Mouse (Mus musculus) heart, embryonic 10.5 days (tissue): ENCODE data around the gene Ndufaf2. TPM values are rescaled to one million over a fixed set of nuclear protein-coding genes. Genes with fewer than 3 reads are reported as not detected.
A peak's percentile ranks its signal among the peaks of the same experiment; 100 is the strongest.

Experiments
- DNase-seq: peaks from one replicate; pipeline ENCODE4 v3.0.0-alpha.2; 2017; ENCODE audit warnings: low spot score
- H3K27ac ChIP-seq: fragments of 300-500 bp; sonication (generic); 2 replicates; pipeline ENCODE4 v1.5.1; 2016; ENCODE audit warnings: mild to moderate bottlenecking
- H3K27me3 ChIP-seq: fragments of 300-500 bp; sonication (generic); 2 replicates; pipeline ENCODE4 v1.6.1; 2016; ENCODE audit warnings: mild to moderate bottlenecking; ENCODE audit not compliant: poor library complexity, insufficient read depth, severe bottlenecking
- H3K36me3 ChIP-seq: fragments of 300-500 bp; sonication (generic); 2 replicates; pipeline ENCODE4 v1.6.1; 2016; ENCODE audit warnings: mild to moderate bottlenecking, moderate library complexity
- H3K4me1 ChIP-seq: fragments of 300-500 bp; sonication (generic); 2 replicates; pipeline ENCODE4 v1.6.1; 2016; ENCODE audit warnings: mild to moderate bottlenecking
- H3K4me3 ChIP-seq: fragments of 300-500 bp; sonication (generic); 2 replicates; pipeline ENCODE4 v1.5.1; 2016; ENCODE audit warnings: mild to moderate bottlenecking, moderate library complexity
- H3K9me3 ChIP-seq: fragments of 300-500 bp; sonication (generic); 2 replicates; pipeline ENCODE4 v1.6.1; 2016; ENCODE audit warnings: mild to moderate bottlenecking, moderate library complexity
- WGBS: fragments of 180-500 bp; shearing (Covaris S2); methylation state at CpG from one replicate; pipeline ENCODE4 v1.1.7; 2016; 5-methylcytosine and 5-hydroxymethylcytosine counted together
- polyA plus RNA-seq: library from polyadenylated mRNA; unstranded; fragments of >200 nt; fragmentation: Nextera tagmentation; extraction: Ambion mirVana; gene quantifications from 2 replicates; pipeline ENCODE4 v1.2.1, GENCODE M21; 2016

Gene Ndufaf2
- polyA plus RNA-seq, result 60.4 and 73.5 TPM in 2 replicates

DNA sequence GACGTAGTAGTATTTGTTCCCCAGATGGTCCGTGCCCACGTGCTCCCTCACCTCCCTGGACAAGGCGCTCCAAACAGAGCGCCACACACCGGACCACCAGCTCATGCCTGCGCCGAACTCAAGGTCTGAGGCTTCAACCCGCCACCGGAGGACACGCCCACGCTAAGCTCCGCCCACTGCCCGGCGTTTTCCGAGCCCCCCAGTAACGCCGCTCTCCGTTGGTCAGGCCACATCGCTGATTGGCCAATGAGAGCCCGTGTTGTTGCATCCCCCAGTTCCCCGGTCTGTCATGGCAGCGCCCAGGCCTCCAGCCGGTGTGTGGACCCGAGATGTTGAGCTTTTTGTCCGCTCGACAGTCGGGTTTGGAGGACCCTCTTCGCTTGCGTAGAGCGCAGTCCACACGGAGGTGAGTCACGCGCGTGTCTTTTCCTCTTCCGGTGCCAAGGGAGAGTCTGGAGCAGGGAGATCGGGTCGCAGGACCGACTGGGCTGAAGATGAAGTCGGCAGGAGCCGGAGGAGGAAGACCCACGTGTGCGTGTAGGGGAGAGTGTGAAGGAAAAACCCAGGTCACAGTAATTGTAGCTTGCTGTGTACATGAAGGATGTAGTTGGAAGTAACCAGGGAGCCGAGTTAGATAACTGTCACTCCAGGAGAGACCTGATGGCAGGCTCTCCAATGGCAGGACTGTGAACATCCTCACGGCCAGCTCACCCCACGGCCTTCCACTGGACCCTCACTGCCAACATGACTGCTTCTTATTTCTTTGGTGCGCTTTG is at the start of gene Ndufaf2, which contains the start of gene Ercc8:
Gene Ndufaf2 (minus strand): TSS at position 159 of the 776 bp plus-strand sequence.
Gene Ercc8 (plus strand): TSS at position 267 of the 776 bp plus-strand sequence.
- under 1% methylated on average over 47 of the region's 47 CpGs for WGBS
- H3K36me3 ChIP-seq, result peaks cover 12% of the 10 kb centered on the region; the same call in 1 of the 2 replicates
- peaks cover 12% of the 10 kb centered on the region; the same call in 1 of the 2 replicates for H3K4me1 ChIP-seq
- H3K27ac ChIP-seq, result peak within 1 kb of the TSS; percentile 86
- H3K4me3 ChIP-seq, result peak within 1 kb of the TSS; percentile 96
- no peaks in the 10 kb centered on the region for H3K9me3 ChIP-seq
- no peaks in the 10 kb centered on the region for H3K27me3 ChIP-seq
- peak; percentile 98 for DNase-seq

DNA sequence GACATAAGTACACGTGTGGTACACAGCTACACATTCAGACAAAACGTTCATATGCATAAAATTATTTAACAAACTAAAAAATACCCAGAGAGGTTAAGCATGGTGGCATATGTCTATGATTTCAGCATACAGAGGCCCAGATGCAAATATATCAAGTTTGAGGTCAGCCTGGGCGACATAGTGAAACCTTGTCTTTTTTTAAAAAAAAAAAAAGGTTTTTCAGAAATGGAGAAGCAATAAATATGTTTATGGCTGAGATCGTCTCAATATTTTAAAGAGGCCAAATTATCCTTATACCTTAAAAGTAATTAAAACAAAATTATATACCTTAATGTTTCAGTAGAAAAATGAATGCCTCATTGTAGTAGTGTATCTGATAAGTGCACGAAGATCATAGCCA is 49.7 kb upstream of the Ndufaf2 start:
- Histone ChIP-seq H3K9me3 (no peaks in the 10 kb centered on the region), H3K27ac (no peak overlapping the region), H3K27me3 (peaks cover 25% of the 10 kb centered on the region), H3K4me1 (no peaks in the 10 kb centered on the region), H3K4me3 (no peak overlapping the region), H3K36me3 (no peaks in the 10 kb centered on the region)
- no peak for DNase-seq
- WGBS, result 63% methylated on average over 5 of the region's 5 CpGs

DNA sequence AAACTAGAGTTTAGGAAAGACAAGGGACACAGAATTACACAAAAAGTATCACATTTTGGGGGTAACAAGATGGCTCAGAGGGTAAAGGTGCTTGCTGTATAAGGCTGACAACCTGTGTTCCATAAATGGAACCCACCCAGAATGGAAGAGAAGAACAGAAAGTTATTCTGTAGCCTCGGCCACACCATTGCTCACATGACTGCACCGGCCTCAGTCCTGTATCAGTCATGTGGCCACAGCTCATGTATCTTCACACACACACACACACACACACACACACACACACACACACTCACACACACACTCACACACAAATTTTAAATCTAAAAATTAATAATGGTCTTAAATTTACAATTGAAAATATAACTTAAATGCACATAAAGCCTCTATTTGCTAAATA is 49.0 kb upstream of the Ndufaf2 start:
- no peak for DNase-seq
- no peaks in the 10 kb centered on the region for H3K36me3 ChIP-seq
- WGBS, result 80% methylated on average over 2 of the region's 2 CpGs
- H3K27me3 ChIP-seq, result peaks cover 20% of the 10 kb centered on the region
- no peak overlapping the region for H3K27ac ChIP-seq
- no peaks in the 10 kb centered on the region for H3K4me1 ChIP-seq
- H3K9me3 ChIP-seq, result no peaks in the 10 kb centered on the region
- no peak overlapping the region for H3K4me3 ChIP-seq

DNA sequence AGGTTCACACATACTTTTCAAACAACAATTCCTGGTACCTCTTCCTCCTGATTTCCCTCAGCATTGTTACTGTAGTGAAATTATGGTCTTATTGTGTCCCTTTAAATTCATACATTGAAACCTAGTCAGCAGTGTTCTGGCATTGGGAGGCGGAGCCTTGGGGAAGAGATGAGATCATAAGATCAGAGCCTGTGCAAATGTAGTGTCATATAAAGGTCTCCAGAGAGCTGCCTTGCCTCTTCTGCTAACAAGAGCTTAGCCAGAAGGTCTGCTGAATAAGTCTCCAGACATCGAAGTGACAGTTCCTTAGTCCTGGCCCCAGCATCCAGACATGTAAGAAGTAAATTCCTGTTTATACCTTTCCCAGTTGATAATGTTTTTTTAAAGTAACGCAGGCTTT is 46.4 kb upstream of the Ndufaf2 start:
- H3K9me3 ChIP-seq, result no peaks in the 10 kb centered on the region
- 84% methylated on average over 3 of the region's 3 CpGs for WGBS

DNA sequence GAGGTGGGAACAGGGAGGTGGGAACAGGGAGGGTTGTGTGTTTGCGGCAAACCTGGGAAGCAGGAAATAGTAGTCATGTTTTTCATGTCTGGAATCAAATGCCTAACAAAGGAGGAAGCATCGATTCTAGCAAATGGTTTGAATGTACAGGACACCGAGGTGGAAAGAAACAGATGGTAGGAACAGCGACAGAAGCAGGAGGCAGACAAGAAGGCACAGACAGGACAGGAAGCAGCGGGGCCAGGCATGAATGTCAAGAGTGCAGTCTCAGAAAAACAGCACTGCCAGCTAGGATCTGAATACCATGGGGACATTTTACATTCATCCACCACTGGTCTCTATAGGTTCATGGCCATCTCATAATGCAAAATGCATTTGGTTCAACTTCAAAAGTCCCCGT is 37.1 kb upstream of the Ndufaf2 start:
- H3K4me3 ChIP-seq, result no peak overlapping the region
- H3K27me3 ChIP-seq, result no peaks in the 10 kb centered on the region
- H3K4me1 ChIP-seq, result no peaks in the 10 kb centered on the region
- WGBS, result 83% methylated on average over 6 of the region's 6 CpGs
- DNase-seq, result no peak
- H3K27ac ChIP-seq, result no peak overlapping the region
- peaks cover 23% of the 10 kb centered on the region for H3K36me3 ChIP-seq
- no peaks in the 10 kb centered on the region for H3K9me3 ChIP-seq

More for the DNA sequence above, 46.4 kb upstream of the Ndufaf2 start:
- DNase-seq, result no peak
- Histone ChIP-seq H3K4me1 (no peaks in the 10 kb centered on the region), H3K27me3 (peaks cover 3% of the 10 kb centered on the region; the same call in 1 of the 2 replicates), H3K4me3 (no peak overlapping the region), H3K27ac (no peak overlapping the region), H3K36me3 (no peaks in the 10 kb centered on the region)

DNA sequence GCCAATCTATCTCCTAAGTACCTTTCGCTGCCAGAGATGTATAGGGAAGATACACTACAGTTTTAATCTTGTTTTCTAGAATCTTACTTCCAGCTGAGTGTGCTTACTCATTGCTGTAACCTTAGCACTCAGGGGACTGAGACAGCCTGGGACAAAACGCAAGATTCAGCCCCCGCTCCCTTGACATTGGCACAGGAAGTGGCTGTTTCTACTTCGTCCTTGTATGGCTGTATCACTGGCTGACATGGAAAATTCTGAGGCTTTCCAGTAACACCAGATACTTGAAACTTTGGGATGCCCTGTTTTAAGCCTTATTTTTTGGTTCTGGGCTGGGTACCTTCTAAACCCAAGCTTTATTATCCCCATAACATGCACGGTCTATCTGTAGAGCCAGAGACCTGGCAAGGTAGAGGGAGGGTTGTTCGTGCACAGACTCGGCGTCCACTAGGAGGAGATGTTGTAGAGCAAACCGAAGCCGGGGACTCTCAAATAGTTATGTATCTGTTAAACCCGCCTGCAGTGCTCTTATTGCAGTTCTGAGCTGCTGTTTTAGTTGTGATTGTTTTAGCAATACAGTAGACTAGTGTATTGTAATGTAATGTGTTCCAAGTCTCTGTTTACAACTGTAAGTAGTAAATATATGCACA is 32.8 kb upstream of the Ndufaf2 start:
- no peaks in the 10 kb centered on the region for H3K9me3 ChIP-seq
- H3K36me3 ChIP-seq, result peaks cover 28% of the 10 kb centered on the region
- H3K4me1 ChIP-seq, result no peaks in the 10 kb centered on the region
- no peak overlapping the region for H3K27ac ChIP-seq
- H3K27me3 ChIP-seq, result no peaks in the 10 kb centered on the region
- 58% methylated on average over 11 of the region's 11 CpGs for WGBS
- H3K4me3 ChIP-seq, result no peak overlapping the region
- DNase-seq, result no peak

DNA sequence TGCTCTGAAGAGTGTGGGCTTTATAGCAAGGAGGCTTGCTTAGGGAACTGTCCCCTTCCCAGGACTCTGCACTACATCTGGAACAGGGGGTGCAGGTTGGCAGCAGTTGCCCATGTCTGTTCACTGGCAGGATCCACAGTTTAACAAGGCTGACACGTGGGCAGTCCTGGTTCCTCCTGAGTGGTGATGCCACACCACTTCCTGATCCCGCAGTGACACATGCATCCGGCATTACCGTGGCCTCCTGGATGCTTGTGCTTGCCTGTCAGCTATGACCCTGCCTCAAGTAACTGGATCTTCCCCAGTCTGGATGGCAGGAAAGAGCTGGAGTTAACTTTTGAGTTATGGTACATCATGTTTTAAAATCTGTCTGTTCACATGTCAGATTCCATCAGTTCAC is 29.6 kb upstream of the Ndufaf2 start:
- H3K27ac ChIP-seq, result no peak overlapping the region
- H3K36me3 ChIP-seq, result peaks cover 29% of the 10 kb centered on the region
- no peaks in the 10 kb centered on the region for H3K27me3 ChIP-seq
- H3K9me3 ChIP-seq, result no peaks in the 10 kb centered on the region
- H3K4me3 ChIP-seq, result no peak overlapping the region
- no peaks in the 10 kb centered on the region for H3K4me1 ChIP-seq
- no peak for DNase-seq
- 88% methylated on average over 4 of the region's 4 CpGs for WGBS

DNA sequence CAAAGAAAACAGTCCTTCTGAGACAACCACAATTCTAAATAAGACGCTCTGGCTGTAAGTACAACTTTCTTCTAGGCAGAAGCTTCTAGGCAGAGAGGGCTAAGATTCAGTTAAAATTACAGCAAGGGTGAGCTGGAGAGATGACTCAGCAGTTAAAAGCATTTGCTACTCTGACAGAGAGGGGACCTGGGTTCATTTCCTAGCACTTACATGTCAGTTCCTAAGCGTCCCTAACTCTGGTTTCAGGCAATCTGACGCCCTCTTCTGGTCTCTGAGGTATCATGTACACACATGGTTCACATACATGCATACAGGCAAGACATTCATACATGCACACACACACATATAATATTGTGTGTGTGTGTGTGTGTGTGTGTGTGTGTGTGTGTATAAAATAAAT is 27.1 kb upstream of the Ndufaf2 start:
- peaks cover 50% of the 10 kb centered on the region for H3K36me3 ChIP-seq
- H3K27me3 ChIP-seq, result no peaks in the 10 kb centered on the region
- 94% methylated on average over 3 of the region's 3 CpGs for WGBS
- H3K9me3 ChIP-seq, result no peaks in the 10 kb centered on the region
- H3K27ac ChIP-seq, result no peak overlapping the region
- no peak for DNase-seq
- H3K4me1 ChIP-seq, result no peaks in the 10 kb centered on the region
- no peak overlapping the region for H3K4me3 ChIP-seq

DNA sequence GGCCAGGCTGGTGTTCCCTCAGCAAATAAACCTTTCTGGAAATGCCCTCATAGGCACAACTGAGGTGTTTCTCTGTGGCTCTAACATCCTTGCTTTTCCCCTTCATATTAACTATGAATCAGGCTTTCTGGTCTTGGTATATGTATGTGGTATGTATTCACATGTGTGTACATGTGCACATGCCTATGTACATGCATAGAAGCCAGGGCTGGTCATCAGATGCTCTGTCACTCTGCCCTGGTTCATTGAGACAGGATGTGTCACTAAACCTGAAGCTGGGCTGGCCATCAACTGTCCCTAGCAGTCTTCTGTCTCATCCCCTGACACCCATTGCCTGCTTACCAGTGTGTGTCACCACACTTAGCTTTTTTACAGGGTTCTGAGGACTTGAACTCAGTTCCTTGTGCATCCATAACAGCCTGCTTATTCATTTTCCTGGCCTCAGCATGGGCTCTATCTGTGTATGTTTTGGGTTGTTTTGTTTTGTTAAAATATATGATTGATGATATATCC is 26.4 kb upstream of the Ndufaf2 start:
- no peak for DNase-seq
- Histone ChIP-seq H3K4me3 (no peak overlapping the region), H3K36me3 (peaks cover 51% of the 10 kb centered on the region), H3K4me1 (no peaks in the 10 kb centered on the region), H3K27ac (no peak overlapping the region), H3K27me3 (no peaks in the 10 kb centered on the region), H3K9me3 (no peaks in the 10 kb centered on the region)

DNA sequence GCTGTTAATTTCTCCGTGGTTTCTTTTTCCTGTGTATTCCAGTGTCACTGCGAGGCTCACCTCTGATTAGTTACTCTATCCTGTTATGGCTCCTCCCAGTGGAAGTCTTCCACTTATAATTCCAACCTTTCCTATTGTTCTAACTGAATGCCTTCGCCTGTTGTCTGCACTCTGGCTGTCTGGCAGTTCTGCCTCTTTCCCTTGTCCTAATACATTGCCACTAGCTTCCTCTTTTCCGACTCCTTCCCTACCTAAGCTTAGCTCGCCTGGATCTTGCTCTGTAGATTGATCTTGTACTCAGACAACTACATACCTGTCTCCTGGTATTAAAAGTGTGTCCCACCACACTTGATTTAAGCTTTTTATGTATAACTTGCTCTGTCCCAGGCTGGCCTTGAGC is 22.4 kb upstream of the Ndufaf2 start:
- Histone ChIP-seq H3K27ac (no peak overlapping the region), H3K4me1 (no peaks in the 10 kb centered on the region), H3K27me3 (no peaks in the 10 kb centered on the region), H3K4me3 (no peak overlapping the region), H3K36me3 (peaks cover 67% of the 10 kb centered on the region), H3K9me3 (no peaks in the 10 kb centered on the region)
- DNase-seq, result no peak
- WGBS, result 68% methylated on average over 5 of the region's 5 CpGs

DNA sequence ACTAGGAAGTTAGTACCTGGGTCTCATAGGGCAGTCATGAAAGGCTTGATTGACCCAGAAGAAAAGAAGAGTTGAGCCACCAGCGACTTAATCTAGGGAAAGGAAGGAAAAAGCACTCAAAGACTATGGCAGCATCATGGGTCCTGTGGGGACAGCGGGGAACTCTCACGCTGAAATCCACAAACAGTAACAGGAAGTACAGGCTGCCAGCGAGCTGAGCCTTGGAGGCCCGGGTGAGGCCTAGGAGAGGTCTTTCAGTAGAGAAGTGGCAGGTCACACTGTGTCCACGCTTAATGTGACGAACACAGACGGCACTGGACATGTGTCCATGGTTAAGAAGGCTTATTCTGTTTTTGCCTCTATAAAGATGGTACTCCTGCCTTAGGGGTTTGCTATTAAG is 21.2 kb upstream of the Ndufaf2 start:
- Histone ChIP-seq H3K4me3 (no peak overlapping the region), H3K27ac (no peak overlapping the region), H3K27me3 (no peaks in the 10 kb centered on the region), H3K9me3 (no peaks in the 10 kb centered on the region), H3K36me3 (peaks cover 62% of the 10 kb centered on the region), H3K4me1 (no peaks in the 10 kb centered on the region)
- 84% methylated on average over 8 of the region's 8 CpGs for WGBS
- no peak for DNase-seq

DNA sequence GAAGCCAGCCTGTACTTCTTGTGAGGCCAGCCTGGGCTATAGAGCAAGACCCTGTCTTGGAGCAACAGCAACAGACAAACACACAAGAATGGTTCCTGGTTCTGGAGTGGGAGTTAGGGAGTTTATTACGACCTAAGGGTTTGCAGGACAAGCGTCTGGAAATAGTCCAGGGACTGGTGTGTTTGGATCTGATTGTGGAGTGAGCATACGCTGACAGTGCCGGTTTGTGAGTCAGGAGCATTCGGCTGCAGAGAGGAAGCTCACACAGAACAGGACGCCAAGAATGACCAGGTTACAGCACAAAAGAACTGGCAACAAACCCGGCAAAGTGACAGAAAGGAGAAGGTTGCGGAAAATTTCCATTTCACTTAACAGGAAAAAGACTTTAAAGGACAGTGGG is 12.1 kb upstream of the Ndufaf2 start:
- no peak overlapping the region for H3K27ac ChIP-seq
- H3K36me3 ChIP-seq, result peaks cover 45% of the 10 kb centered on the region
- DNase-seq, result no peak
- H3K27me3 ChIP-seq, result no peaks in the 10 kb centered on the region
- H3K9me3 ChIP-seq, result no peaks in the 10 kb centered on the region
- 77% methylated on average over 8 of the region's 8 CpGs for WGBS
- H3K4me1 ChIP-seq, result no peaks in the 10 kb centered on the region
- H3K4me3 ChIP-seq, result no peak overlapping the region

DNA sequence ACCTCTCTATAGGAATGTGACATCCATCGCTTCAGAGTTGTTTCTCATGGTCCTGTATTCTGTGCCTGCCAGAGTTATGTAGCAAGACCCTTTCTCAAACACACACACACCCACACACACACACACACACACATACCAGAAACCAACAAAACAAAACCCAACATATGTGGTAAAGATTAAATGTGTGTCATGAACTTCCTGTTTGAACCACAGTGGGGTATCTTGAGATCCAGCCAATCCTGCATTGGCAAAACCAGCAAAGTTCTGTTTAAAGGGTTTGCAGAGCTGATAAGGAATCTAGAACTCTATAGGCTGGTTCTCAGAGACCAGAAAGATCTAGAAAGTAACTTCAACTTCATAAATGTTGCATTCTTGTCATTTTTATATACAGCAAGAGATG is 11.6 kb upstream of the Ndufaf2 start:
- H3K36me3 ChIP-seq, result peaks cover 42% of the 10 kb centered on the region
- WGBS, result 100% methylated on average over 1 of the region's 1 CpGs
- H3K4me3 ChIP-seq, result no peak overlapping the region
- H3K27ac ChIP-seq, result no peak overlapping the region
- H3K4me1 ChIP-seq, result no peaks in the 10 kb centered on the region
- H3K9me3 ChIP-seq, result no peaks in the 10 kb centered on the region
- no peak for DNase-seq
- H3K27me3 ChIP-seq, result no peaks in the 10 kb centered on the region
